Mouse (Mus musculus): ENCODE measurements at regions not wholly inside any gene's neighbourhood (a gene's known extent, or its start where the extent isn't known, plus 50 kb on each side); places are given as distances from the start of the nearest gene placed in this dataset.

- DNase-seq (ENCODE audit: low spot score), result no peak
Observed at GRCm38 (mm10) chr19:33048754-33049442, 291.6 kb downstream of the Pten start.

GRCm38 (mm10) chr19:33053199-33053867, 296.0 kb downstream of the Pten start:
- DNase-seq (ENCODE audit: low spot score), result no peak

- DNase-seq (ENCODE audit: low spot score), result no peak
Observed at GRCm38 (mm10) chr19:33056372-33056791, 299.1 kb downstream of the Pten start.

GRCm38 (mm10) chr19:33061006-33061405, 303.7 kb downstream of the Pten start:
- no peak for DNase-seq (ENCODE audit: low spot score)

GRCm38 (mm10) chr19:33062165-33063058, 305.1 kb downstream of the Pten start:
- DNase-seq (ENCODE audit: low spot score), result no peak

- DNase-seq (ENCODE audit: low spot score), result peak; percentile 9
Observed at GRCm38 (mm10) chr19:33065274-33066200, 308.2 kb downstream of the Pten start.

GRCm38 (mm10) chr19:33068351-33068955, 311.2 kb downstream of the Pten start:
- DNase-seq (ENCODE audit: low spot score), result no peak

GRCm38 (mm10) chr19:33069761-33070160, 312.5 kb downstream of the Pten start:
- no peak for DNase-seq (ENCODE audit: low spot score)

- no peak for DNase-seq (ENCODE audit: low spot score)
Observed at GRCm38 (mm10) chr19:33072299-33072698, 315.0 kb downstream of the Pten start.

- no peak for DNase-seq (ENCODE audit: low spot score)
Observed at GRCm38 (mm10) chr19:33074907-33075306, 317.2 kb downstream of the Rnls start.

- DNase-seq (ENCODE audit: low spot score), result no peak
Observed at GRCm38 (mm10) chr19:33078681-33079360, 313.3 kb downstream of the Rnls start.

GRCm38 (mm10) chr19:33079959-33080358, 312.1 kb downstream of the Rnls start:
- DNase-seq (ENCODE audit: low spot score), result no peak

- DNase-seq (ENCODE audit: low spot score), result no peak
Observed at GRCm38 (mm10) chr19:33081493-33081892, 310.6 kb downstream of the Rnls start.

- no peak for DNase-seq (ENCODE audit: low spot score)
Observed at GRCm38 (mm10) chr19:33083371-33083770, 308.7 kb downstream of the Rnls start.

- DNase-seq (ENCODE audit: low spot score), result no peak
Observed at GRCm38 (mm10) chr19:33084683-33085082, 307.4 kb downstream of the Rnls start.
